Mouse (Mus musculus) adrenal gland, adult 2 months (tissue): ENCODE results near the gene Pfkfb4. TPM values are rescaled to one million over a fixed set of nuclear protein-coding genes. Genes with fewer than 3 reads are reported as not detected.
A peak's percentile ranks its signal among the peaks of the same experiment; 100 is the strongest.

Experiments used
- DNase-seq: peaks from one replicate; pipeline ENCODE4 v3.0.0; 2021
- polyA plus RNA-seq: library from polyadenylated mRNA; depleted of rRNA; stranded (reverse); fragments of >200 nt; gene quantifications from 2 replicates; pipeline ENCODE4 v1.2.3, GENCODE M21; 2012
- total RNA-seq, 2 experiments: library from RNA; stranded (reverse); gene quantifications; 2 replicates each; pipeline ENCODE4 v1.2.3; 2021

Gene Pfkfb4
- total and polyA plus RNA-seq, 3 experiments: 5.5 to 10.6 (median 8.7) TPM

DNA sequence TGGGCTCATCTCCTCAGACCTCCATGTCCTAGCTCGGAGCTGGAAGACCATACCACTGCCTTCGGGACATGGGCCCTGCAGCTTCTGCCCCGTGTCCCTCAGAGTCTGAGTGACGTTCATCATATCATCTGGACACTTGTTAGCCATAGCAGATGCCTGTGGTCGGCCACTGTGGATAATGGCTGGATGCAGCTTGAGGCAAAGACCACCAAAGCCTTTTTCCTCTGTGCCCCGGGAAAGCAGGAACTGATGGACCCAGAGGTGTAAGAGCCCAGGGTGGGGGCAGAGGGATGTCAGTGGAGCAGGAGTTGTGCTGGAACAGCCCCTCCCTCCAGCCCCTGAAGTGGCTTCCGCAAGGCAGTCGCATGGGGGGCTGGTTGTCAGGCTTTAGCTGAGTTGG is 40.1 kb downstream of the Pfkfb4 start:
- no peak for DNase-seq

DNA sequence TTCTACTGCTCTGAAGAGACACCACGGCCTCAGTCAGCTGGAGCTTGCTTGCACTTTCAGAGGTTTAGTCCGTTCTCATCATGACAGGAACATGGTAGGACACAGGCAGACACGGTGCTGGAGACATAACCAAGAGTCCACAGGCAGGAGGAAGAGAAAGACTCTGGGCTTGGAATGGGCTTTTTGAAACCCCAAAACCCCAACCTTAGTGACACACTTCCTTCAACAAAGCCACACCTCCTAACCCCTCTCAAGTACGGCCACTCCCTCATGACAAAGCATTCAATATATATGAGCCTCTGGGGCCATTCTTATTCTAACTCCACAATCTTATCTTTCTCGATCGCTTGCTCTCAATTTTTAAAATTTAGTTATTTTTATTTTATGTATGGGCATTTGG is 40.9 kb downstream of the Pfkfb4 start:
- DNase-seq: no peak

DNA sequence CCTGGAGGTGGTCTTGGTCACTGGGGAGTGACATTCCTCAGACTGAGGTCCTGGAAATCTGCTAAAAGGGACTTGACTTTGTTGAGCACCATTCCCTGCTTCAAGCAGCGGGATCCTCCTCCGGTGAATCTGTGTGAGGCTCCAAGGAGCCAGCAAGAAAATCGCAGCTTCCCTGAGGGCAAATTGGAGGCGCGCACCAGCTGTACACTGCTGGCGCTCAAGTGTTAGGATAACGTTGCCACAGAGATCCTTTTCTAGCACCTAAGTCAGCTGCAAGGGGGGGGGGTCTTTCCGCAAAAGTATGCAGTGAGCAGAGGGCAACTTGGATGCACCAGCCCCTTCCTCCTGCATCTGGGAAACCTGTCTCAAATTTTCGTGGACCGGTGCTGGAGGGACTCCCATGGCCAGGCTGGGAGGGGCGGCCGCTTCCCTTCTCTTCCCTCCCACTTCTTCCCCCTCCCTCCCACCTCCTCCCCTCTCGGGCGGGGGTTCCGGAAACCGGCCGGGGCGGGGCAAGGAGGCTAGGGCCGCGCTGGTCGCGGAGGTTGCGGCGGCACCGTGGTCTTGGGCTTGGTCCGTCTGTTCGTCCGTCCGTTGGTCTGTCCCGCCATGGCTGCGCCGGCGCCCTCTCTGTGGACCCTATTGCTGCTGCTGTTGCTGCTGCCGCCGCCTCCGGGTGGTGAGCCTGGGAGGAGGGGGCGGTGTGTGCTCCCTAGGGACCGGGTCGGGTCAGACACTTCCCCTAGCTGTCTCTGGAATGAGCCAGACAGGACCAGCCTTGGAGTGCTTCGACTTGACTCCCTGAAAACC is 46.7 kb downstream of the Pfkfb4 start, which contains the start of gene Shisa5:
TSS of gene Shisa5 (plus strand) at position 480 of the 810 bp plus-strand sequence.
- DNase-seq: peak; percentile 92

DNA sequence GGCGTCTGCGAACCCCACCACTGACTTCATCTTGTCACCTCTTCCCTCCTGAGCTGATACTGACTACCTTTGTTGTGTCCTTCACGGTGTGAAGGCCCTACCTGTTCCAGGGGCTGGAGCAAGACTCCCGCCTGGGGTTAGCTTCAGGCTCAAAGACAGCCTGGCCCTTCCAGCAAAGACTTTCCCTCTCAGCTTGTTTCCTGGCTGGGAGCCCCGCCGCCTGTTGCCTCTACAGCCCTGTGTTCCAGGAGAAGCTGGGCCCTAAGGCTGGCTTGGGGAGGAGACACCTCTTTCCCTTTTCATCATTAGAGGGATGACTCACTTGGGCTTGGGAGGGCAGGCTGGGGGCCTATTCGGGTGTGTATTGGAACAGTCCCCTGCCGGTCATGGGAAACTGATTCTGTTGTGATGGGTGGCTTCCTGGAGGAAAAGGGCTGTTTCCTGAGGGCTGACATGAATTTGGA is 47.4 kb downstream of the Pfkfb4 start:
- DNase-seq: peak; percentile 74

DNA sequence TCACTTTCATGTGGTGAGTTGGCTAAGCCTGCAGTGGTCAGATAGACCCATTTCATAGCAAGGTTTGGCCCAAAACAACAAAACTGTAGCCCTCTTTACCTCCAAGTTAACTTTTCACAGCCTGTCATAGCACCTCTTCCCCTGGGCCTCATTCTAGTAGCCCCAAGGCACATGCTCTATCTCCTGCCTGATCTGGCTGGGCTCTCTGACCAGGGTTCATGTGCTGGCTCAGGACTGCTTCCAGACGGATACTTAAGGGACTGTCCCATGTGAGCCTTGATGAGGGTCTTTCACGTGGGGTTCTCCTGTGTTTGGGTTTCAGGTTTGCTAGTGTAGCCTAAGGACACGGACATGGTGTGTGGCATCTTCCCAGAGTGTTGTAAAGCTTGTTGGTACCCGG is 48.1 kb downstream of the Pfkfb4 start:
- DNase-seq: no peak

DNA sequence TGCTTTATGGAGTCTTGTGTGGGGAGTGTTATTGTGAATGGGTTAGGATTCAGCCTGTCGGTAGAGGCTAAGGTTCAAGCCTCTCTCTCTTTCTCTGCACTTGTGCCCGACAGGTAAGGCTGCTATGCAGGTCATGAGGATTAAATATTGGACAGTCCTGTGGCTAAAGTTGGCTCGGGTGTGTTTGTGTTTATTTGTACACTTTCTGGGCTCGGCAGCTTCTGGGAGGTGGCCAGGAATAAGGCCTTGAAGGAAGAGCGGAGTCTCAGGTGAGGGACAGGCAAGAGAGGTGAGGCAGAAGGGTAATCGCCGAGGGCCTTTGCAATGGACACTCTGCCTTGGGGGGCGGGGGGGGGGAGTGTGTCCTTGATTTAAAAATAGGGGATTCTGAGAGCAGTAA is 48.6 kb downstream of the Pfkfb4 start:
- no peak for DNase-seq

DNA sequence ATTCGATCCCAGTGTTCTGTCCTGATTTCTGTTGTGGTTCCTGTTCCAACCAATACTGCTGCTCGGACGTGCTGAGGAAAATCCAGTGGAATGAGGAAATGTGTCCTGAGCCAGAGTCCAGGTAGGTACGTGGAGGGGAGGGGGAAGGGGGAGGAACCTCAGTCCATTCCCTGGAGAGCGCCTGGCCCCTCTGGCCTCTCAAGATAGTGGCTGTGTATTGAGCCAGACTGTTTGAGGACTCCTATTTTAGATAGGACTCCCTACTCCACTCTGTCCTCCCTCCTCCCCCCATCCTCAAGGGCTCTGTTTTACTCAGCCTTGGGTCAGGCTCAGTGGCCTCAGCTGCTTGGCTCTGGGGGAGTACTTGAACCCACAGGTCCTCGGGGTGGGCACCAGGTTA is 49.3 kb downstream of the Pfkfb4 start:
- DNase-seq: no peak

DNA sequence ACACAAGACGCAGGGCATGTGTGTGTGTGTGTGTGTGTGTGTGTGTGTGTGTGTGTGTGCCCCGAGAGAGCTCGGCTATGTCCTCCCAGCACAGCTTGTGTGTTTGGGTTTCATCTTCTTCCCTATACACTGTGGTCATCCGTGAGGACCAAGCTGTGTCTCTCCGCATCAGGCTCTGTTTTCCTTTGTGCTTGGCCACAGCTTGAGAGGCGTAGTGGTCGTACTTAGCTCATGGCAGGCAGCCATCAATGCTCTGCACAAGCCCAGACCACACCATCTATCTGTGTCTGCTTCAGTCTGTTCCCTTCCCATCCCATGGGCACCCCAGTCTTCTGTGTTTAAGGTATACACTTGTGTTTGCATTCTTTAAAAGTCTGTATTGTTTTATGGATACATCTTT is 49.8 kb downstream of the Pfkfb4 start:
- no peak for DNase-seq

DNA sequence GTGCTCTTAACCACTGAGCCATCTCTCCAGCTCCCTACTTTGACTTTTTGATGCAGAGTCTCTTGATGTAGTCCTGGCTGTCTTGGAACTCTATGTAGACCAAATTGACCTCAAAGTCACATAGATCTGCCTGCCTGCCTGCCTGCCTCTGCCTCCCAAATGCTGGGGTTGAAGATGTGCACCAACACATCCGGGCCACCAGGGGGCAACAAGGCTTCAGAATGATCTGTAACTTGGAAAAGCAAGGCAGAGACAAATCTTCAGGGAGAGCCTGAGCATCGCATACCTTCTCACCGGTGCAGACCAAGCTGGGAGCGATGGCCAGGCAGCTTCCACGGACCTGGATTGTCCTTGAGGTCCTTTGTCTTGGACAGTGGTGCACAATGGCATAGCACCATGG is 54.7 kb downstream of the Pfkfb4 start:
- DNase-seq: peak; percentile 77

DNA sequence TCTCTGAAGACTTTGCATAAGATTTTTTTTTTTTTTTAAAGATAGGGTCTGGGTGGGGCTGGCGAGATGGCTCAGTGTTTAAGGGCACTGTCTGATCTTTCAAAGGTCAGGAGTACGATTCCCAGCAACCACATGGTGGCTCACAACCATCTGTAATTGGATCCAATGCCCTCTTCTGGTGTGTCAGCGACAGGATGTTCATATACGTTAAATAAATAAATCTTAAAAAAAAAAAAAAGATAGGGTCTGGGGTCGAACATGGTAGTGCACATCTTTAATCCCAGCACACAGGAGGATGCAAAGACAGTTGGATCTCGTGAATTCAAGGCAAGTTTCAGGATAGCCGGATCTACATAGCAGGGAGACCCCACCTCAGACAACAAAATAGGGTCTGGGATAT is 57.7 kb downstream of the Pfkfb4 start:
- no peak for DNase-seq

DNA sequence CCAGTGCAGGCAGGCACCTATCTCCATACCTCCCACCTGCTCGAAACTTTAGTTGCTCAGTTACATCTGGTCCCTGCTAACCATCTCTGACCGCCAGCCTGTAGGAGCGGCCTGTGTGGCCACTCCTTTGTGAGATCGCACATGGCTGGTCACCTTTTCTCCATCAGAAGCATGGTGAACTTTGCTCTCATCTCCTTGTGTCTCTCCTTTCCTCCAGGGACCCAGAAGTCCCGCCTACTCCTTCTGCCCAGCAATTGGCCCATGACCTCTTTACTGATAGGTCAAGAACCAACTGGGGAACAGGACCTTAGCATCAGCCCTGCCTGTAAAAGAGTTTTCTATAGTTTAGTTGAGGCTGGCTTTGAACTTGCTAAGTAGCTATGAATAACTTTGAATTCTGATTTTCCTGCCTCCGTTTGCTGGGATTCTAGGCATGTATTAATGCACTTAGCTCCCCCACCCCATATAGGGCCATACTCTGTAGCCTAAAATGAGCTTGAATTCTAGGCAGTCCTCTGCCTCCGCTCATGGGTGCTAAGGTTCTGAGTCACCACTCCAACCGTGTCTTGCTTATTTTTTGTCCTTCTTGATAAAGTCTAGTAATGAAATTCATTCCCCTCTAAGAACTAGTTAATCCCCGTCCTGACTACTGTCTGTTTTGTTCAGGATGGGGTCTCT is 58.6 kb downstream of the Pfkfb4 start:
- no peak for DNase-seq

DNA sequence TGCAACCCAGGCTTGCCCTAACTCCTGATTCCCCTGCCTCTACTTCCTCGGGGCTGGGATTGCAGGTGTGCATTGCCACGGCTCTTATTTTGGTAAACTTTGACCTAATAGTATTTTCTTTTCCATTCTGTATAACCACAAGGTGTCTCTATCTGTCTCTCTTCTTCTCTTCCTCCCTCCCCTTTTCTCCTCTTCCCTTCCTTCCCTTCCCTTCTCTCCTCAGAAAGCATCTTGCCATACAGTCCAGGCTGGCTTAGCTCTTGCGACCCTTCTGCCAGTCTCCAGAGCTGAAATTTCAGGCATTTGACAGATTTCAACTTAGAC is 59.1 kb downstream of the Pfkfb4 start:
- no peak for DNase-seq

DNA sequence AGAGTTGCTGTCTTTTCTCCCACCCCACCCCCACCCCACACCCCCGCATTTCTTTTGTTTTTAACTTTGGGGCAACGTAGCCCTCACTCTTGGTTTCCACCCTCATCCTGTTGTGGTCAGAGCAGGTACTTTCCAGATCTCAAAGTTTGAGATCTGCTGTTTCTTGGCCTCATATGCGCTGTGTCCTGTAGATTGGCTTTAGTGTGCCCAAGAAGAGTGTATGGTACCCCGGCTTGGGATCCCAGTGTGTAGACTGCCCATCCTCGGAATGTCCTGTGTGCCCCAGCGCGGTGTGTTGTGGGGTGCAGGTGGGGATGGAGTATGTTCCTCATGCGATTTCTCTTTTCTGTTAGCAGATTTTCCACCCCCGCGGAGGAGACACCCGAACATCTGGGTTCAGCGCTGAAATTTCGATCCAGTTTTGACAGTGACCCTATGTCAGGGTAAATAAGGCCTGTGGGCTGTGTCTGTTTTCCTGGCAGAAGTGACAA is 59.5 kb downstream of the Pfkfb4 start:
- no peak for DNase-seq

DNA sequence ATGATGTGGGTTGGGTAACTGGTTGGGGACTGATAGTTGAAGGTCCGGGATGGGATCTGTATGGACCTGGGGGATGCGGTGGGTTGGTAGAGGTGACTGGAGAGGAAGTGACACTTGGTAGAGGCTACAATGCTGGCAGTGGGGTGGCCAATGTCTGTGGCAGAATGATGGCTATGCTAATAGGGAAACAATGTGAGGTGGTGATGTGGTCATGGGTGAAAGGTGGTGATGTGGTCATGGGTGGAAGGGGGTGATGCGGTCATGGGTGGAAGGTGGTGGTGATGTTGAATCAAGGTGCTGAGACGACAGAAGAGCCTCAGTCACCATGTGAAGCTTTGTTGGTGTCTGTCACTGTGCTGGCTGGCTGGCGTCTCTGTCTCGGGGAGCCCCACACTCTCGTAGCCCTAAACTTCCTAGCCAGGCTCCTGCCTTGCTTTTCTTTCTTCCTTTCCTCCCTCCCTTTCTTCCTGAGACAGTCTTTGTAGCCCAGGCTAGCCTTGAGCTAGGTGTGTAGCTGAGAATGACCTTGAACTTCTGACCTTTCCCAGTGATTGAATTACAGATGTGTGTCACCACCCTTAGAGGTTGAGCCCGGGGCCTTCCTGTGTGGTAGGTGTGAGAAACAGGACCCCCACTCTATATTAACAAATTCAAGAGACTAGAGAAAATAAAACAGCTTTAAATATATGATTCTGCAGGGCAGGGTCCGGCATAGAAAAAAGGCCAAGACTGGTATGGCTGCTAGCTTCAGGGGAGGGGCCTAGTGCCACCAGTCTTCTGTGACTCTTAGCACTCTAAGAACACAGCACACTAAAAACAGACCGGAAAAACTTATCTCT is 60.3 kb downstream of the Pfkfb4 start:
- no peak for DNase-seq

DNA sequence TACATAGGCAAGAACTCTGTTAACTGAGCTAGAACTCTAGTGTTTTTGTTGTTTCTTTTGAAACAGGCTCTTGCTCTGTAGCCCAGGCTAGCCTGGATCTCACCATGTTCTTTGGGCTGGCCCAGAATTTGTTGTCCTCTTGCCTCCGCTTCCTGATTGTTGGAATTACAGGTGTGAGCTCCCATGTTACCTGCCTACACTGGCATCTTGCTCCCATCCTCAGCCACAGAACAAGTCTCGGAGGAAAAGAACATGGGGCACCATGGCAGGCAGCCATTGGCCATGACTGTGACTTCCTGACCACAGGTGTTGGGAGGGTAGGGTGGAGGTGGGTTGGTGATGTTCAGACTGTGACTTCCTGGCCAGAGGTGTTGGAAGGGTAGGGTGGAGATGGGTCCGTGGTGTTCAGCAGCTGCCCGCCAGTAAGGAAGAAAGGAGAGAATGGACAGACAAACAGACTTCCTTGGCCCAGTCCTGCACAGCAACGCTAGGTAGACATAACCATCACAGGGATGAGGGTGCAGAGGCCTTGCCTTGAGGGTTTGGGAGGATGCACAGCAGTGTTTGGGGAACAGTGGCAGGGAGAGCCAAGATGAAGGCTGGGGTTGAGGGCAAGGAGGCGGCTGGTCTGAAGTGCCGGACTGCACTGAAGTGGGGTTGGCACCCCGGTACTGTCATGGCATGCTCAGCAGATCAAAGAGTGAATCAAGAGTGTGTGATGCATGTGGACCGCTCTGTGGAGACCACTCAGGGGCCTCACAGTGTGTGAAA is 61.1 kb downstream of the Pfkfb4 start:
- no peak for DNase-seq

DNA sequence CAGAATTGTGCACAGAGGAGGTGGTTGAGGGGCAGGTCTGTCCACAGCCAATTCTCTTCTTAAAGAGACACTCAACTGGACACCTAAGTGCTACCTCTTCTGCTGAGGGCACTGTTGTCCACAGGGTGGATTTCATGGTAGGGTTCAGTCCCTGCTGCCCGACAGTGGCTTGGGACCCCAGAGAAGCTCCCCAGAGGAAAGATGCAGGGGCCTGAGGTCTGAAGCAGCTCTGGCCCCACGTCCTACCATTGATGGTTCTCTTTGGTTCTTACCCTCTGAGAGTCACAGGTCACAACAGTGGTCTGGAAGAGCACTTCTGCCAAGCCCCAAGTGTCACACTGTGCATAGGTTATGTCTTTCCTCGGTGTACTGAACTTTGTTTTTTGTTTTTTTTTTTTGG is 61.8 kb downstream of the Pfkfb4 start:
- DNase-seq: no peak

DNA sequence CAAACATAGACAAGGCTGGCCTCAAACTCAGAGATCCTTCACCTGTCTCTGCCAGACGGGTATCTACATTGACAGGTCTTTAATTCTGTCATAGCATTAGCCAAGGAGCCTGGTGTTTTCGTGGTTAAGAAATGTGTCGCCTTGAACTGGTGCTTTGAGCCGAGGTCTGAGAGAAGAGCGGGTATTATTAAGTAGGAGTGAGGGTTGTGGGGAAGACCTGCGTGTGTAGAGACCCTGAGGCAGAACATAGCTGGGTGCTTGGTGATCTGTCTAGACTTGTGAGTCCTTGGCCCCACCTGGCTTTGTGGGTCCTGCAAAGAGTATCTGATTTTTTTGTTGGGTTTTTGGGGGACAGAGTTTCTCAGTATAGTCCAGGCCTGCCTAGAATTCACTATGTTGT is 62.3 kb downstream of the Pfkfb4 start:
- DNase-seq: no peak

DNA sequence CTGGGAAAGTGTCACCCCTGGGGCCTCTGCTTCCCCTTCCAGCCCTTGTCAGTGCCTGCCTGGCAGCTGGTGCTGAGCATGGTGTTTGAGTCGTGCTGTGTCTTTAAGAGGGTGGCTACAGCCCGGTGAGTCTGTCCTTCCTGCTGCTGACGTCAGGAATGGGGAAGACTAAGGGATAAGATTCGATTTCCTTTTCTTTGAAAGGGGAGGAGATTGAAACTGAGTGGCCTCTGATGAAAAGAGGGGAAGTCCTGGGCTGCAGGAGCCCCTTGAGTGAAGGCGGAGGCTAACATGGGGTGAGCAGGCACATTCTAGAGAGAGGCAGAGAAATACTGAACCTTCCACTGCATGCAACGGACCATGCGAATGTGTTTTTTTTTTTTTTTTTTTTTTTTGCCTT is 63.1 kb downstream of the Pfkfb4 start:
- DNase-seq: peak; percentile 87

DNA sequence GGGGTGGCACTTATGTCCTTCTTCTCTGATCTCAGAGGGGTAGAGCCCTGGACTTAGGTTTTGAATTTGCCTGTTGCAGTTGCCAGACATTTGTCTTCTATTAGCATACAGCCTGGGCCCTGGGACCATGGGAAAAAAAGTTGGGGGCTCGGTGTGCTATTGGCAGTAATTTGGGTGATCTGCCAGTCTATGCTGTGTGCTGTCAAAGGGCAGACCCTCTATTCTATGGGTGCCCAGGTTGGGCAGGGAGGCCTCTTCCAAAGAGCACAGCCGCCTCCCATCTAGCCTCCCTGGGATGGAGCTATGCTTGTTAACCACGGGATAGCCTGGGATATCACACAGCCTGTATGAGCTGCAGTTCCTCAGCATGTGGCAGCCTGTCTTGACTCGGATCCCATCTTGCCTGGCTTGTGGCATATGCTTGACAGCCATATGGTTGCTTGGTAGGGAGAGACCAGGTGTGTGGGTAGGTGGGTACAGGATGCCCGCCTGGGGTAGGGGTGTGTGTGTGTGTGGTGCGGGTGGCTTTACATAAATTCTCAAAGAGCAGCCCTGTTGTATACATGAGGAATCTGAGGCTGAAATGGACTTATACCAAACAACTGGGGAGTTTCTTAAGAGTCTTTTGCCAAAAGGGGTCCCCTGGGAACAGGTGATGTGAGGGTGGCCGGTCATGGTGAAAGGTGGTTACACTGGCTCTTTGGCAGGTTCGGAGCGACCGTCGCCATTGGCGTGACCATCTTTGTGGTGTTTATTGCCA is 63.9 kb downstream of the Pfkfb4 start:
- no peak for DNase-seq

DNA sequence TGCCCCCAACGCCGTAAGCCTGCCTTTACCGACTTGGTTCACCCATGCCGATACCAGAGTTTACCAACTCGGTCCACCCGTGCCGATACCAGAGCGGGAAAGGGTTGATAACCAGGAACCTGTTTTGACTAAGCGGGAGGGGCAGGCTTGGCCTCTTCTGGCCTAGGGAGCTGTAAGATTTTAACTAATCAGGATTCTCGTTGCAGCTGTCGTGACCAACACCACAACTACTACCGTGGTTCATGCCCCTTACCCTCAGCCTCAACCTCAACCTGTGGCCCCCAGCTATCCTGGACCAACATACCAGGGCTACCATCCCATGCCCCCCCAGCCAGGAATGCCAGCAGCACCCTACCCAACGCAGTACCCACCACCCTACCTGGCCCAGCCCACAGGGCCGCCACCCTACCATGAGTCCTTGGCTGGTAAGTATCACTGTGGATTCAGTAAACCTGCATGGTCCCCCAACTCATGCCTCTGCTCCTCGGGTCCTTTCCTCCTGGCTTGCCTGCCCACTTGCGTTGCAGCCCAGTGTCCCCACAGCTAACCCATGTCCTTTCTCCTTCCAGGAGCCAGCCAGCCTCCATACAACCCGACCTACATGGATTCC is 64.6 kb downstream of the Pfkfb4 start:
- no peak for DNase-seq

DNA sequence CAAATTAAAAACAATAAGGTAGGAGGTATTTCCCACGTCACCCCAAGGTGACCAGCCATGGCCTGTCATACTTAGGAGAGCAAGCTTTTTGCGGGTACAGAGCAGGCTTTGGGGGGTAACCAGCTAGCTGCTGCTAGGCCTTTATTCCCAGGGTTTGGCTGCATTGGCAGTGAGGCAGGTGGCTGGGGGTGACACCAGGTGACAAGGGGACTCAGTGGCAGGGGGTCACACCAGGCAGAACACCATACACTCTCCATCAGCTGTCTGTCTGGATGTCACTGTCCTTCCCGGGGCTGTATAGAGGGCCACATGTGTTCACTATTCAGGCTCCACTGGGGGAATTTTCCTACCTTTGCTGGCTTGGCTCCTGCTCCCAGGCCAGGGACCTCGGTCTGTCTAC is 65.3 kb downstream of the Pfkfb4 start:
- DNase-seq: no peak
